Mouse (Mus musculus) thymus, adult 2 months (tissue): ENCODE results near the gene Mybph. TPM values are rescaled to one million over a fixed set of nuclear protein-coding genes. Genes with fewer than 3 reads are reported as not detected.

ENCODE experiments used
- DNase-seq: peaks from one replicate; pipeline ENCODE4 v3.0.0; 2021
- H3K27ac ChIP-seq: fragments of 200-500 bp; 2 replicates; pipeline ENCODE4 v1.5.1; 2012; ENCODE audit warnings: low read length, control low read depth; ENCODE audit not compliant: control insufficient read depth, insufficient read depth
- H3K27me3 ChIP-seq: fragments of 200-500 bp; 2 replicates; pipeline ENCODE4 v1.6.1; 2012; ENCODE audit warnings: mild to moderate bottlenecking, low read length, moderate library complexity, mixed read lengths; ENCODE audit not compliant: control insufficient read depth, insufficient read depth
- H3K36me3 ChIP-seq: fragments of 200-500 bp; 2 replicates; pipeline ENCODE4 v1.6.1; 2012; ENCODE audit warnings: mild to moderate bottlenecking, low read length, moderate library complexity; ENCODE audit not compliant: control insufficient read depth, insufficient read depth
- H3K4me1 ChIP-seq: fragments of 200-500 bp; replicated peaks from 2 replicates; pipeline ENCODE4 v1.6.1; 2012; ENCODE audit warnings: low read length; ENCODE audit not compliant: control insufficient read depth, insufficient read depth
- H3K4me3 ChIP-seq: fragments of 200-500 bp; 2 replicates; pipeline ENCODE4 v1.5.1; 2012; ENCODE audit warnings: mild to moderate bottlenecking, low read length, control low read depth, moderate library complexity; ENCODE audit not compliant: control insufficient read depth, insufficient read depth
- CTCF ChIP-seq: fragments of 200-500 bp; IDR thresholded peaks from 2 replicates; pipeline ENCODE4 v1.5.1; 2012; ENCODE audit warnings: mild to moderate bottlenecking, control low read depth, low read length, moderate library complexity, borderline replicate concordance; ENCODE audit not compliant: control insufficient read depth, poor library complexity, insufficient read depth; ENCODE audit errors: extremely low read depth
- POLR2A ChIP-seq: fragments of 200-500 bp; IDR thresholded peaks from 2 replicates; pipeline ENCODE4 v1.6.1; 2012; ENCODE audit warnings: mild to moderate bottlenecking, low read length, control low read depth, moderate library complexity; ENCODE audit not compliant: control insufficient read depth, poor library complexity, insufficient read depth; ENCODE audit errors: extremely low read depth
- WGBS: fragments of 180-500 bp; shearing (Covaris S2); methylation state at CpG from one replicate; pipeline ENCODE4 v1.1.7; 2018; 5-methylcytosine and 5-hydroxymethylcytosine counted together
- polyA plus RNA-seq: library from polyadenylated mRNA; depleted of rRNA; stranded (reverse); fragments of >200 nt; gene quantifications from 2 replicates; pipeline ENCODE4 v1.2.3, GENCODE M21; 2012

The Mybph gene
- polyA plus RNA-seq, 1 experiment: 0.35 TPM

- H3K27ac ChIP-seq: no peak overlapping the region
- TF ChIP-seq POLR2A (no peak), CTCF (no peak)
- H3K36me3 ChIP-seq: no peaks in the 10 kb centered on the region
- DNase-seq: no peak
- H3K4me1 ChIP-seq: no peaks in the 10 kb centered on the region
- 77% methylated on average over 8 of the region's 8 CpGs for WGBS
- no peak overlapping the region for H3K4me3 ChIP-seq
- no peaks in the 10 kb centered on the region for H3K27me3 ChIP-seq
These were observed 29.1 kb downstream of the Mybph start for GRCm38 (mm10) chr1:134222122-134223055.

DNA sequence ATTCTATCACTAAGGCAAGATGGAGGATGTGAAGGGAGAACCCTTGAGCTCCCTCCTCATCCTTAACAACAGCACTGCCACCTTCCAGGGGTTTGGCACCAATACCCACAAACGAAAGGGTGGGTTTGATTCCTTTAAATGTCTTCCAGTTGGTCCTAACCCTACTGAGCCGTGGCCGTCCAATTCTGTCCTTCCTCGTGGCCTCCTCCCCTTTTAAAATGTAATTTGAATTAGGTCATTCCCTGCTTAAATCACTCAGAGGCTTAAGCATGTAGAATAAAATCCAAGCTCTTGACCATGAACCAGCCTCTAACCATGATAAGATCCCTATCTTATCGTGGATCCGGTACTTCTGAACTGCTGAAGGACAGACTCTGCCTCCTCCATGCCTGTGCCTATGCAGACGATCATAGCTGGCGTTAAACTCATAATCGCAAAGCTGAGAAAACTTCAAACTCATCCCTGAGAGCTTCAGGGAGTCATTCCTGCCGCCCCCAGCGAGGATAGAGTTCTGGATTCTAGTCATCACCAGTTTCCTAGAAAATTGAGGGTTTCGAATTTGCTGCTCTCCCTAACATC lies 31.5 kb downstream of the Mybph start:
- Histone ChIP-seq H3K4me3 (no peak overlapping the region), H3K27me3 (no peaks in the 10 kb centered on the region), H3K27ac (no peak overlapping the region), H3K4me1 (no peaks in the 10 kb centered on the region), H3K36me3 (no peaks in the 10 kb centered on the region)
- DNase-seq: no peak
- TF ChIP-seq CTCF: no peak
- no peak for TF ChIP-seq POLR2A
- WGBS: 94% methylated on average over 12 of the region's 12 CpGs

- Histone ChIP-seq H3K27me3 (no peaks in the 10 kb centered on the region), H3K36me3 (no peaks in the 10 kb centered on the region), H3K27ac (no peak overlapping the region), H3K4me3 (no peak overlapping the region), H3K4me1 (no peaks in the 10 kb centered on the region)
- DNase-seq: no peak
- no peak for TF ChIP-seq POLR2A
- TF ChIP-seq CTCF: no peak
- WGBS: 95% methylated on average over 5 of the region's 5 CpGs
These were observed 32.1 kb downstream of the Mybph start for GRCm38 (mm10) chr1:134225375-134225774.

- DNase-seq: no peak
- no peaks in the 10 kb centered on the region for H3K4me1 ChIP-seq
- H3K27me3 ChIP-seq: no peaks in the 10 kb centered on the region
- no peak overlapping the region for H3K27ac ChIP-seq
- WGBS: 36% methylated on average over 8 of the region's 8 CpGs
- no peak for TF ChIP-seq POLR2A
- TF ChIP-seq CTCF: no peak
- H3K4me3 ChIP-seq: no peak overlapping the region
- no peaks in the 10 kb centered on the region for H3K36me3 ChIP-seq
These were observed 33.5 kb downstream of the Mybph start for GRCm38 (mm10) chr1:134226739-134227138.

DNA sequence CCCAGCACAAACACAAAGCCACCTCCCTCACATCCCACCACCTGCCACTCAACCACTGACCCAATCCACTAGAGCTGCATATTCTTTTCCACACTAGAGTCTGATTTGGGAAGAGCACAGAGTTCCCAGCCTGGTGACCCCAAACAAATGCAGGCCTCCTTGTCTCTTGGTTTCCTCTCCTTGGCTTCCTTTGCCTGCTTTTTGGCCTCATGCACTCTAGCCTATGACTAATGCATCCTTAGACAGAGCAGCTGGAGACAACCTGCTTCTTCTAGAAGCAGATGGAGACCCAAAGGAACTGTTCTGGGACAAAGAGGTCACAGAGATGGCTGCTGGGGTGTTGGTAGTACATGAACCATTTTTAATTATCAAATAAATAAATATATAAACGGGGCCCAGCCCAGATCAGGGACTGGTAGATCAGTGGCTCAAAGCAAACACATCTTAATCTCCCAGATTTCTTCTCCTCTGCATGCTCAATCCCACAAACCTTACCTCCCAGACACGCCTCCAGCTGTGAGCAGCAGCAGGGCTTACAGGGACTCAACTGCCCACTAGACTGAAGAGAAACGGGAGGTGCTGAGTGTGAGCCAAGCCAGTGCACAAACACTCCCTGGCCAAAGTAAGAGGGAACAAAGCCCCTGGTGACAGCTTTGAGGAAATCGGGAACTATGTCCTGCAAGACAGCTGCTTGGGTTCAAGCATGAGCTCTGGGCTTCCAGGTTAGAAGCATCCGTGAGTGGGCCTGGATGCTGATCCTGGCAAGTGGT lies 36.7 kb downstream of the Mybph start:
- Histone ChIP-seq H3K36me3 (no peaks in the 10 kb centered on the region), H3K27me3 (no peaks in the 10 kb centered on the region; the same call in 1 of the 2 replicates), H3K4me1 (no peaks in the 10 kb centered on the region), H3K27ac (no peak overlapping the region), H3K4me3 (no peak overlapping the region)
- TF ChIP-seq CTCF: no peak
- TF ChIP-seq POLR2A: no peak
- DNase-seq: no peak
- 88% methylated on average over 5 of the region's 5 CpGs for WGBS

GRCm38 (mm10) chr1:134230638-134231228 lies 37.5 kb downstream of the Mybph start:
- DNase-seq: no peak
- no peak overlapping the region for H3K27ac ChIP-seq
- 88% methylated on average over 10 of the region's 10 CpGs for WGBS

More at GRCm38 (mm10) chr1:134230638-134231228, 37.5 kb downstream of the Mybph start:
- TF ChIP-seq POLR2A (no peak), CTCF (no peak)
- no peaks in the 10 kb centered on the region for H3K36me3 ChIP-seq
- H3K4me3 ChIP-seq: no peak overlapping the region
- no peaks in the 10 kb centered on the region; the same call in 1 of the 2 replicates for H3K27me3 ChIP-seq
- H3K4me1 ChIP-seq: no peaks in the 10 kb centered on the region
